In genomic region chr12:32692081-32692819, GRCm38 (mm10) we compare ENCODE assay signal across 9 mouse cellular contexts.
DNase-seq lines count a peak whose midpoint lies in the region; ATAC-seq and TF ChIP-seq lines count a peak whose summit lies in the region.
"Had no signal": no experiment of that assay in that cellular context is flagged by ENCODE, and none has a peak within 500 bp of the region (broad histone marks: within the 10 kb centered on the region; RNA-seq: fewer than 3 reads in every experiment).

No protein-coding gene starts in this region.

- DNase-seq in adrenal gland, postnatal 10 days: peak; percentile 45
- no peak for DNase-seq in adrenal gland, adult 18-20 months (ENCODE audit: low spot score in 2 of 2)
- DNase-seq in hindbrain, embryonic 14.5 days (ENCODE audit: low spot score): peak; percentile 52
- no peak for DNase-seq in hindbrain, embryonic 11.5 days (ENCODE audit: low spot score)
- DNase-seq in brain, embryonic 14.5 days (ENCODE audit: low read depth): peak; percentile 76
- peak; percentile 17 for DNase-seq in limb, embryonic 14.5 days (ENCODE audit: low spot score)
- DNase-seq in spleen, postnatal 10 days (ENCODE audit: low spot score in 2 of 2): no peak
- no peak for DNase-seq in left cerebral cortex, postnatal 25 days (ENCODE audit: low spot score in 2 of 2)

- H3K4me1 ChIP-seq in hindbrain, embryonic 14.5 days (replicated peaks; ENCODE audit: control insufficient read depth, insufficient read depth, low read length): no peaks in the 10 kb centered on the region
- no peaks in the 10 kb centered on the region for H3K4me1 ChIP-seq in hindbrain, embryonic 11.5 days (replicated peaks; ENCODE audit: control insufficient read depth, insufficient read depth, low read length)
- H3K4me1 ChIP-seq in limb, embryonic 14.5 days (ENCODE audit: control insufficient read depth, insufficient read depth, low read length): no peaks in the 10 kb centered on the region
- H3K4me1 ChIP-seq: limb, embryonic 12.5 days had no signal

- peak; percentile 65 for ATAC-seq in hindbrain, embryonic 14.5 days (ENCODE audit: low FRiP score)
- no peak for ATAC-seq in hindbrain, embryonic 11.5 days (ENCODE audit: low FRiP score)
- ATAC-seq in limb, embryonic 14.5 days (ENCODE audit: low FRiP score, low read depth): no peak

- intact Hi-C loops in left cerebral cortex, postnatal 25 days (cut with DNase I): no loop called here

- no peaks in the 10 kb centered on the region for H3K27me3 ChIP-seq in hindbrain, embryonic 14.5 days (ENCODE audit: control insufficient read depth, insufficient read depth, low read length)
- H3K27me3 ChIP-seq in hindbrain, embryonic 11.5 days (ENCODE audit: control insufficient read depth, insufficient read depth, low read length): no peaks in the 10 kb centered on the region
- no peaks in the 10 kb centered on the region for H3K27me3 ChIP-seq in limb, embryonic 14.5 days (ENCODE audit: control insufficient read depth, insufficient read depth, low read length)
- H3K27me3 ChIP-seq: limb, embryonic 12.5 days had no signal

- no peak for TF ChIP-seq POLR2A in brain, embryonic 14.5 days (IDR thresholded peaks at IDR 0.05; ENCODE audit: borderline replicate concordance, extremely low read depth, insufficient read depth, insufficient read length, poor library complexity, severe bottlenecking)
- TF ChIP-seq POLR2A in limb, embryonic 14.5 days (IDR thresholded peaks at IDR 0.05; ENCODE audit: borderline replicate concordance, extremely low read depth, insufficient read depth, insufficient read length): no peak

- no peak overlapping the region for H3K4me3 ChIP-seq in hindbrain, embryonic 14.5 days (replicated peaks; ENCODE audit: low read length)
- no peak overlapping the region for H3K4me3 ChIP-seq in hindbrain, embryonic 11.5 days (ENCODE audit: low read depth, low read length)
- no peak overlapping the region for H3K4me3 ChIP-seq in limb, embryonic 14.5 days (replicated peaks; ENCODE audit: low read length)
- H3K4me3 ChIP-seq: limb, embryonic 12.5 days had no signal

- no peaks in the 10 kb centered on the region for H3K36me3 ChIP-seq in hindbrain, embryonic 14.5 days (replicated peaks; ENCODE audit: control insufficient read depth, insufficient read depth)
- no peaks in the 10 kb centered on the region for H3K36me3 ChIP-seq in hindbrain, embryonic 11.5 days (ENCODE audit: control insufficient read depth, insufficient read depth, low read length)
- no peaks in the 10 kb centered on the region for H3K36me3 ChIP-seq in limb, embryonic 14.5 days (ENCODE audit: control insufficient read depth, insufficient read depth, low read length)
- H3K36me3 ChIP-seq: limb, embryonic 12.5 days had no signal

- no peak overlapping the region for H3K4me2 ChIP-seq in hindbrain, embryonic 14.5 days (replicated peaks)
- H3K4me2 ChIP-seq in hindbrain, embryonic 11.5 days (replicated peaks; ENCODE audit: low read depth, low read length): no peak overlapping the region
- no peak overlapping the region for H3K4me2 ChIP-seq in limb, embryonic 14.5 days (replicated peaks; ENCODE audit: low read depth, low read length, severe bottlenecking)
- H3K4me2 ChIP-seq: limb, embryonic 12.5 days had no signal

- 44% methylated on average over 8 of the region's 8 CpGs for WGBS in hindbrain, embryonic 14.5 days
- 71% methylated on average over 8 of the region's 8 CpGs for WGBS in hindbrain, embryonic 11.5 days
- 55% methylated on average over 8 of the region's 8 CpGs for WGBS in limb, embryonic 14.5 days

- no peak overlapping the region for H3K9ac ChIP-seq in hindbrain, embryonic 14.5 days
- no peak overlapping the region for H3K9ac ChIP-seq in hindbrain, embryonic 11.5 days (ENCODE audit: low read depth, low read length)
- H3K9ac ChIP-seq in limb, embryonic 14.5 days (ENCODE audit: low read depth, low read length, severe bottlenecking): no peak overlapping the region
- H3K9ac ChIP-seq: limb, embryonic 12.5 days had no signal

- no peaks in the 10 kb centered on the region for H3K9me3 ChIP-seq in hindbrain, embryonic 14.5 days (ENCODE audit: control insufficient read depth, low read length)
- no peaks in the 10 kb centered on the region for H3K9me3 ChIP-seq in hindbrain, embryonic 11.5 days (ENCODE audit: control insufficient read depth, low read length)
- no peaks in the 10 kb centered on the region for H3K9me3 ChIP-seq in limb, embryonic 14.5 days (ENCODE audit: control insufficient read depth, low read length)
- H3K9me3 ChIP-seq: limb, embryonic 12.5 days had no signal

- TF ChIP-seq CTCF in brain, embryonic 14.5 days (IDR thresholded peaks at IDR 0.05; ENCODE audit: borderline replicate concordance, extremely low read depth, insufficient read depth, insufficient read length): no peak

- no peak overlapping the region for H3K27ac ChIP-seq in hindbrain, embryonic 14.5 days
- no peak overlapping the region for H3K27ac ChIP-seq in hindbrain, embryonic 11.5 days (ENCODE audit: low read depth, low read length)
- no peak overlapping the region for H3K27ac ChIP-seq in limb, embryonic 14.5 days (replicated peaks; ENCODE audit: low read depth, low read length)
- H3K27ac ChIP-seq: limb, embryonic 12.5 days had no signal

Comparison
In these comparisons a context has a peak if more than half of its experiments do, and no peak if none do; other contexts are left out.
1. DNase-seq: peak in adrenal gland, postnatal 10 days (single experiment), hindbrain, embryonic 14.5 days (single experiment), brain, embryonic 14.5 days (single experiment) and limb, embryonic 14.5 days (single experiment); none in adrenal gland, adult 18-20 months (0 of 2), hindbrain, embryonic 11.5 days (single experiment), spleen, postnatal 10 days (0 of 2) and left cerebral cortex, postnatal 25 days (0 of 2).